Mouse (Mus musculus) frontal cortex, postnatal 25 days (tissue): ENCODE measurements around the gene Fzd7.

ENCODE experiments used
- DNase-seq, 2 experiments: peaks; one replicate each; pipeline ENCODE4 v3.0.0; 2022; ENCODE audit warnings: low spot score in 2 of 2

The Fzd7 gene

GRCm38 (mm10) chr1:59502355-59502754 is 20.1 kb downstream of the Fzd7 start:
- DNase-seq: no peak

- DNase-seq: no peak
These were observed 21.6 kb downstream of the Fzd7 start for GRCm38 (mm10) chr1:59503659-59504301.

GRCm38 (mm10) chr1:59504302-59504700 is 22.1 kb downstream of the Fzd7 start:
- DNase-seq: no peak

- no peak for DNase-seq
These were observed 26.4 kb downstream of the Fzd7 start for GRCm38 (mm10) chr1:59508463-59509139.

GRCm38 (mm10) chr1:59511566-59512270 is 29.5 kb downstream of the Fzd7 start:
- no peak for DNase-seq

GRCm38 (mm10) chr1:59516026-59516917 is 34.0 kb downstream of the Fzd7 start, which contains the start of gene Gm973:
Gene Gm973, plus strand, starts transcription at chr1:59516264.
- DNase-seq: peak; percentile 19 to 29

- DNase-seq: no peak
These were observed 38.1 kb downstream of the Fzd7 start for GRCm38 (mm10) chr1:59520226-59520837.

GRCm38 (mm10) chr1:59522456-59522855 is 40.2 kb downstream of the Fzd7 start:
- DNase-seq: no peak

- no peak for DNase-seq
These were observed 41.2 kb downstream of the Fzd7 start for GRCm38 (mm10) chr1:59523378-59523958.

GRCm38 (mm10) chr1:59524071-59524470 is 41.8 kb downstream of the Fzd7 start:
- DNase-seq: no peak

GRCm38 (mm10) chr1:59524759-59525158 is 42.5 kb downstream of the Fzd7 start:
- no peak for DNase-seq

- no peak for DNase-seq
These were observed 45.0 kb downstream of the Fzd7 start for GRCm38 (mm10) chr1:59527219-59527618.

GRCm38 (mm10) chr1:59534976-59535810 is 53.0 kb downstream of the Fzd7 start:
- peak; percentile 6 to 19 for DNase-seq
